Mouse (Mus musculus) G1E (cell line): ENCODE data around the gene Nqo1.
A peak's percentile ranks its signal among the peaks of the same experiment; 100 is the strongest.

Experiments
- CTCF ChIP-seq: IDR thresholded peaks from 2 replicates; pipeline ENCODE4 v1.5.1; 2012; ENCODE audit warnings: low read depth, low read length, inconsistent platforms, mixed read lengths
- GATA1 ChIP-seq: IDR thresholded peaks from 2 replicates; pipeline ENCODE4 v1.6.1; 2012; ENCODE audit warnings: borderline replicate concordance, low read length, inconsistent platforms, mixed read lengths
- GATA2 ChIP-seq: IDR thresholded peaks from 2 replicates; pipeline ENCODE4 v1.6.1; 2012; ENCODE audit warnings: low read depth, low read length, inconsistent platforms, borderline replicate concordance
- POLR2AphosphoS5 ChIP-seq: IDR thresholded peaks from 2 replicates; pipeline ENCODE4 v1.6.1; 2012; ENCODE audit warnings: low read depth, low read length, inconsistent platforms; ENCODE audit not compliant: insufficient replicate concordance

DNA sequence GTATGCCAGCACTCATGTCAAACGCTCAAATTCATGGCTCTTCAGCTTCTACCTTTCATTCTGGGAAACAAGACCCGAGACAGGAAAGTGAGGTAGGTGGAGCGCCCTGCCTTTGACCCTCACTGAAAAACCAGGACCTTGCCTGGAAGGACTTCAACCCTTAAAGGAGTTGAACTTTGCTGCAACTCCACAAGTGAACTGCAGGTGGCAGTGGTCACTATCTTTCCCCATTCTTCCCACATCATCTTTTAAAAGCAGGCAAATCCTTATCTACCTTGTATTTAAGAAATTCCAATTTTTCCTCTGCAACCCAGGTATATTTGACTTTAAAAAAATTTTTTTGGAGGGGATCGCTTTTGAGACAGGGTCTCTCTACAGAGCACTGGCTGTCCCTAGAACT, 8.4 kb upstream of the Nqo1 start:
- TF ChIP-seq GATA2, result no peak
- TF ChIP-seq CTCF, result peak; percentile 60
- TF ChIP-seq GATA1, result no peak
- TF ChIP-seq POLR2AphosphoS5, result no peak
